Mouse (Mus musculus) cerebellum, adult 9-10 months (tissue): Measurements from ENCODE around the gene Fkrp.

Experiments used
- DNase-seq: peaks from one replicate; pipeline ENCODE4 v3.0.0; 2022

Fkrp gene

GRCm38 (mm10) chr7:16827274-16827673 lies 10.7 kb upstream of the Fkrp start:
- no peak for DNase-seq

GRCm38 (mm10) chr7:16826571-16826970 lies 10.0 kb upstream of the Fkrp start:
- no peak for DNase-seq

GRCm38 (mm10) chr7:16825785-16826184 lies 9.3 kb upstream of the Fkrp start:
- DNase-seq: no peak

GRCm38 (mm10) chr7:16823734-16824133 lies 7.2 kb upstream of the Fkrp start:
- DNase-seq: no peak

GRCm38 (mm10) chr7:16821669-16822101 lies 5.2 kb upstream of the Fkrp start:
- DNase-seq: no peak

- peak; percentile 20 for DNase-seq
These were observed 4.6 kb upstream of the Fkrp start for GRCm38 (mm10) chr7:16821091-16821490.

GRCm38 (mm10) chr7:16820271-16820763 lies 3.8 kb upstream of the Fkrp start:
- peak; percentile 21 for DNase-seq

GRCm38 (mm10) chr7:16819794-16820193 lies 3.3 kb upstream of the Fkrp start:
- peak; percentile 8 for DNase-seq

- no peak for DNase-seq
These were observed 1.2 kb upstream of the Fkrp start for GRCm38 (mm10) chr7:16817693-16818092.

- peak; percentile 81 for DNase-seq
These were observed 456 bp downstream of the Fkrp start for GRCm38 (mm10) chr7:16816078-16816474.

- DNase-seq: peak; percentile 73
These were observed 1.1 kb downstream of the Fkrp start, which contains the start of gene Strn4 for GRCm38 (mm10) chr7:16815351-16815941. Gene Strn4 (plus strand): TSS chr7:16815889.

- peak; percentile 37 for DNase-seq
These were observed 4.0 kb downstream of the Fkrp start for GRCm38 (mm10) chr7:16812505-16812904.

GRCm38 (mm10) chr7:16811649-16812070 lies 4.9 kb downstream of the Fkrp start:
- DNase-seq: no peak

- DNase-seq: peak; percentile 62
These were observed 5.4 kb downstream of the Fkrp start for GRCm38 (mm10) chr7:16810920-16811648.

GRCm38 (mm10) chr7:16810399-16810919 lies 6.1 kb downstream of the Fkrp start:
- peak; percentile 54 for DNase-seq

GRCm38 (mm10) chr7:16809739-16810138 lies 6.8 kb downstream of the Fkrp start:
- peak; percentile 85 for DNase-seq

GRCm38 (mm10) chr7:16808647-16809046 lies 7.9 kb downstream of the Fkrp start:
- DNase-seq: no peak

GRCm38 (mm10) chr7:16807936-16808335 lies 8.6 kb downstream of the Fkrp start:
- DNase-seq: peak; percentile 25

GRCm38 (mm10) chr7:16804409-16805028 lies 12.0 kb downstream of the Fkrp start:
- peak; percentile 36 for DNase-seq

GRCm38 (mm10) chr7:16794886-16795285 lies 21.6 kb downstream of the Fkrp start:
- DNase-seq: no peak

- no peak for DNase-seq
These were observed 23.4 kb downstream of the Fkrp start for GRCm38 (mm10) chr7:16793010-16793725.

GRCm38 (mm10) chr7:16792316-16792715 lies 24.2 kb downstream of the Fkrp start:
- DNase-seq: no peak
